Mouse (Mus musculus) MEL (cell line): ENCODE results near the gene Prm3.

Experiments used
- CTCF ChIP-seq, 3 experiments: IDR thresholded peaks in 2 of 3; conservative IDR thresholded peaks in 1 of 3; 2 replicates each; pipeline ENCODE4 v1.5.1; 2011 to 2012; ENCODE audit warnings: low read length in 3 of 3, low read depth in 2 of 3, mild to moderate bottlenecking in 2 of 3, improper control_type of control experiment in 1 of 3, inconsistent platforms in 1 of 3, mixed read lengths in 1 of 3, moderate library complexity in 1 of 3; ENCODE audit not compliant: control insufficient read depth in 1 of 3, insufficient read depth in 1 of 3, poor library complexity in 1 of 3, severe bottlenecking in 1 of 3
- EP300 ChIP-seq, 2 experiments: IDR thresholded peaks; 2 replicates each; pipeline ENCODE4 v1.6.1; 2011; ENCODE audit warnings: improper control_type of control experiment in 2 of 2, low read length in 2 of 2, low read depth in 1 of 2, mild to moderate bottlenecking in 1 of 2
- HCFC1 ChIP-seq: IDR thresholded peaks from 2 replicates; pipeline ENCODE4 v1.6.1; 2012; ENCODE audit warnings: low read depth, mild to moderate bottlenecking, inconsistent platforms, low read length, improper control_type of control experiment, moderate library complexity
- JUND ChIP-seq: IDR thresholded peaks from 2 replicates; pipeline ENCODE4 v1.6.1; 2011; ENCODE audit warnings: low read depth, mild to moderate bottlenecking, improper control_type of control experiment, low read length
- MAX ChIP-seq: IDR thresholded peaks from 2 replicates; pipeline ENCODE4 v1.6.1; 2011; ENCODE audit warnings: low read length, improper control_type of control experiment
- MEF2A ChIP-seq: IDR thresholded peaks from 2 replicates; pipeline ENCODE4 v1.6.1; 2014; ENCODE audit warnings: low read depth, mild to moderate bottlenecking, inconsistent platforms, low read length, improper control_type of control experiment; ENCODE audit not compliant: poor library complexity, insufficient replicate concordance, severe bottlenecking; ENCODE audit errors: extremely low read depth
- POLR2A ChIP-seq, 2 experiments: IDR thresholded peaks; 2 replicates each; pipeline ENCODE4 v1.6.1; 2011 to 2012; ENCODE audit warnings: low read length in 2 of 2, mild to moderate bottlenecking in 2 of 2, control low read depth in 1 of 2, improper control_type of control experiment in 1 of 2, low read depth in 1 of 2, moderate library complexity in 1 of 2; ENCODE audit not compliant: control insufficient read depth in 1 of 2, insufficient read depth in 1 of 2, poor library complexity in 1 of 2
- TAL1 ChIP-seq: IDR thresholded peaks from 2 replicates; pipeline ENCODE4 v1.6.1; 2012; ENCODE audit warnings: mild to moderate bottlenecking, inconsistent platforms, low read length, moderate library complexity, mixed read lengths
- TBP ChIP-seq: IDR thresholded peaks from 2 replicates; pipeline ENCODE4 v1.8.0; 2011; ENCODE audit warnings: low read depth, low read length, improper control_type of control experiment
- USF1 ChIP-seq: IDR thresholded peaks from 2 replicates; pipeline ENCODE4 v1.6.1; 2014; ENCODE audit warnings: low read depth, mild to moderate bottlenecking, inconsistent platforms, low read length, improper control_type of control experiment, moderate library complexity
- USF2 ChIP-seq, 2 experiments: IDR thresholded peaks; 2 replicates each; pipeline ENCODE4 v1.6.1; 2011 to 2012; ENCODE audit warnings: improper control_type of control experiment in 2 of 2, low read length in 2 of 2, borderline replicate concordance in 1 of 2, inconsistent platforms in 1 of 2, low read depth in 1 of 2, mild to moderate bottlenecking in 1 of 2; ENCODE audit not compliant: insufficient read depth in 1 of 2
- ZC3H11A ChIP-seq: IDR thresholded peaks from 2 replicates; pipeline ENCODE4 v1.6.1; 2012; ENCODE audit warnings: low read depth, mild to moderate bottlenecking, inconsistent platforms, low read length, improper control_type of control experiment
- ZNF384 ChIP-seq: IDR thresholded peaks from 2 replicates; pipeline ENCODE4 v1.6.1; 2012; ENCODE audit warnings: low read depth, mild to moderate bottlenecking, inconsistent platforms, low read length, improper control_type of control experiment

DNA sequence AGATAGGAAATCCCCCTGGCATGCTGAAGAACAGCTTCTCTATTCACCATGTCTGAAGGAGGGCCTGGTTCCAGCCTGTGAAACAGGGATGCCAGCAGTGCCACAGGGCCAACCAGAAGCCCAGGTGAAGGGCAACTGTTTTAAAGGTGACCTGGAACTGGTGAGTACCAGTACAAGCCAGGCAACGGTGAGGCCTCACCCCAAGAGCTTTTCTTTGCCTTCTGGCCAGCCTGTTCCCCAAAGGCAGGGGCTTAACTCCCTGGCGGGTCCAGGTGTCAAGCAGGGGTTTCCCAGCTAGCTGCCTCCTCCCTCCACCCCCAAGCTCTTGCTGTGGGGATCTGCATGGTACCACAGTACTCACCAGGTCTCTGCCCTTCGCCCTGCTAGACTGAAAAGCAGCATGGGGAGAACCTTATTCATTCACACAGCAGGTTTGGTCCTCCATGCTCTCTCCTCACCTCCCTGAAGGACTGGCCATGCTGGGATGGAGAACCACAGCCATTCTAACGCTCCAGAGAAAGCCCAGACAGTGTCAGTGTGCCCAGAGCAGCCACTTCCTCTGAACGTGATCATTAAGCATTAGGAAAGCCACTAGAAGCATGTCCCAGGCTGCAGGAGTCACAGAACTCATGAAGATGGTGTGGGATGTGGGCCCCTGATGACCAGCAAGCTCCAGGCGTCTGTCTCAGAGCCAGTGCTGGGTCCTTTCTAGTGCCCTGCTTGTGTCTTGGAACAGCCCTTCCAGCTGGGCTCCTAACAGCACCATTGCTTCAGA is 8.2 kb downstream of the Prm3 start:
- TF ChIP-seq POLR2A (IDR thresholded peaks at IDR 0.05; ENCODE audit: control insufficient read depth in 1 of 2, insufficient read depth in 1 of 2, low read depth in 1 of 2, low read length in 2 of 2, poor library complexity in 1 of 2) (no peak), CTCF (IDR thresholded peaks at IDR 0.05 in 2 of 3, conservative IDR thresholded peaks at IDR 0.05 in 1 of 3; ENCODE audit: control insufficient read depth in 1 of 3, insufficient read depth in 1 of 3, low read depth in 2 of 3, low read length in 3 of 3, poor library complexity in 1 of 3, severe bottlenecking in 1 of 3) (no peak), EP300 (IDR thresholded peaks at IDR 0.05; ENCODE audit: low read depth in 1 of 2, low read length in 2 of 2) (no peak), USF2 (IDR thresholded peaks at IDR 0.05; ENCODE audit: borderline replicate concordance in 1 of 2, insufficient read depth in 1 of 2, low read depth in 1 of 2, low read length in 2 of 2) (no peak), HCFC1 (no peak), MAX (no peak), JUND (no peak), MEF2A (no peak), USF1 (no peak), TAL1 (no peak), ZC3H11A (no peak), TBP (no peak), ZNF384 (no peak)
